Mouse (Mus musculus): Measurements from ENCODE around the gene Aqp3. TPM values are rescaled to one million over a fixed set of nuclear protein-coding genes. Genes with fewer than 3 reads are reported as not detected.

The Aqp3 gene
- polyA plus RNA-seq, 1 experiment = 12.0 TPM

GRCm38 (mm10) chr4:41065196-41065595, 32.8 kb downstream of the Aqp3 start:
- 79% methylated on average over 4 of the region's 4 CpGs for WGBS
- H3K4me1 ChIP-seq (ENCODE audit: control insufficient read depth, insufficient read depth, low read length) = no peaks in the 10 kb centered on the region
- TF ChIP-seq CTCF (IDR thresholded peaks at IDR 0.05; ENCODE audit: control insufficient read depth, insufficient read depth, low read length) (no peak), POLR2A (IDR thresholded peaks at IDR 0.05; ENCODE audit: borderline replicate concordance, control insufficient read depth, low read depth, low read length) (no peak)
- H3K27ac ChIP-seq (ENCODE audit: control insufficient read depth, insufficient read depth, low read depth, low read length, poor library complexity) = no peak overlapping the region
- no peak overlapping the region for H3K4me3 ChIP-seq (replicated peaks; ENCODE audit: control insufficient read depth, low read depth, low read length)

GRCm38 (mm10) chr4:41063894-41064673, 33.9 kb downstream of the Aqp3 start:
- Histone ChIP-seq H3K27ac (ENCODE audit: control insufficient read depth, insufficient read depth, low read depth, low read length, poor library complexity) (no peak overlapping the region), H3K4me3 (replicated peaks; ENCODE audit: control insufficient read depth, low read depth, low read length) (no peak overlapping the region), H3K4me1 (ENCODE audit: control insufficient read depth, insufficient read depth, low read length) (no peaks in the 10 kb centered on the region)
- WGBS = 25% methylated on average over 16 of the region's 16 CpGs
- TF ChIP-seq POLR2A (IDR thresholded peaks at IDR 0.05; ENCODE audit: borderline replicate concordance, control insufficient read depth, low read depth, low read length) = no peak
- peak; percentile 47; the same call in 1 of the 2 replicates for TF ChIP-seq CTCF (IDR thresholded peaks at IDR 0.05; ENCODE audit: control insufficient read depth, insufficient read depth, low read length)

GRCm38 (mm10) chr4:41063351-41063750, 34.6 kb downstream of the Aqp3 start:
- Histone ChIP-seq H3K4me1 (ENCODE audit: control insufficient read depth, insufficient read depth, low read length) (no peaks in the 10 kb centered on the region), H3K4me3 (replicated peaks; ENCODE audit: control insufficient read depth, low read depth, low read length) (no peak overlapping the region), H3K27ac (ENCODE audit: control insufficient read depth, insufficient read depth, low read depth, low read length, poor library complexity) (no peak overlapping the region)
- WGBS = 74% methylated on average over 3 of the region's 3 CpGs
- TF ChIP-seq CTCF (IDR thresholded peaks at IDR 0.05; ENCODE audit: control insufficient read depth, insufficient read depth, low read length) (no peak), POLR2A (IDR thresholded peaks at IDR 0.05; ENCODE audit: borderline replicate concordance, control insufficient read depth, low read depth, low read length) (no peak)

- Histone ChIP-seq H3K4me1 (ENCODE audit: control insufficient read depth, insufficient read depth, low read length) (no peaks in the 10 kb centered on the region), H3K27ac (ENCODE audit: control insufficient read depth, insufficient read depth, low read depth, low read length, poor library complexity) (no peak overlapping the region), H3K4me3 (replicated peaks; ENCODE audit: control insufficient read depth, low read depth, low read length) (no peak overlapping the region)
- TF ChIP-seq CTCF (IDR thresholded peaks at IDR 0.05; ENCODE audit: control insufficient read depth, insufficient read depth, low read length) (no peak), POLR2A (IDR thresholded peaks at IDR 0.05; ENCODE audit: borderline replicate concordance, control insufficient read depth, low read depth, low read length) (no peak)
- 79% methylated on average over 8 of the region's 9 CpGs for WGBS
Measured at GRCm38 (mm10) chr4:41057361-41057760, 40.6 kb downstream of the Aqp3 start.

GRCm38 (mm10) chr4:41056742-41057332, 41.1 kb downstream of the Aqp3 start:
- 83% methylated on average over 7 of the region's 7 CpGs for WGBS
- Histone ChIP-seq H3K4me1 (ENCODE audit: control insufficient read depth, insufficient read depth, low read length) (no peaks in the 10 kb centered on the region), H3K4me3 (replicated peaks; ENCODE audit: control insufficient read depth, low read depth, low read length) (no peak overlapping the region), H3K27ac (ENCODE audit: control insufficient read depth, insufficient read depth, low read depth, low read length, poor library complexity) (no peak overlapping the region)
- no peak for TF ChIP-seq CTCF (IDR thresholded peaks at IDR 0.05; ENCODE audit: control insufficient read depth, insufficient read depth, low read length)

GRCm38 (mm10) chr4:41056253-41056652, 41.7 kb downstream of the Aqp3 start:
- no peak for TF ChIP-seq POLR2A (IDR thresholded peaks at IDR 0.05; ENCODE audit: borderline replicate concordance, control insufficient read depth, low read depth, low read length)
- TF ChIP-seq CTCF (IDR thresholded peaks at IDR 0.05; ENCODE audit: control insufficient read depth, insufficient read depth, low read length) = no peak
- no peaks in the 10 kb centered on the region for H3K4me1 ChIP-seq (ENCODE audit: control insufficient read depth, insufficient read depth, low read length)
- 91% methylated on average over 1 of the region's 1 CpGs for WGBS
- no peak overlapping the region for H3K4me3 ChIP-seq (replicated peaks; ENCODE audit: control insufficient read depth, low read depth, low read length)
- no peak overlapping the region for H3K27ac ChIP-seq (ENCODE audit: control insufficient read depth, insufficient read depth, low read depth, low read length, poor library complexity)

GRCm38 (mm10) chr4:41055111-41055510, 42.9 kb downstream of the Aqp3 start:
- H3K4me1 ChIP-seq (ENCODE audit: control insufficient read depth, insufficient read depth, low read length) = 0 out of 2 replicates have a peak, but pooled peaks cover 1% of the 10 kb centered on the region
- H3K27ac ChIP-seq (ENCODE audit: control insufficient read depth, insufficient read depth, low read depth, low read length, poor library complexity) = no peak overlapping the region
- WGBS = 71% methylated on average over 13 of the region's 13 CpGs
- no peak overlapping the region for H3K4me3 ChIP-seq (replicated peaks; ENCODE audit: control insufficient read depth, low read depth, low read length)
- TF ChIP-seq POLR2A (IDR thresholded peaks at IDR 0.05; ENCODE audit: borderline replicate concordance, control insufficient read depth, low read depth, low read length) = no peak
- no peak for TF ChIP-seq CTCF (IDR thresholded peaks at IDR 0.05; ENCODE audit: control insufficient read depth, insufficient read depth, low read length)

- H3K4me3 ChIP-seq (replicated peaks; ENCODE audit: control insufficient read depth, low read depth, low read length) = no peak overlapping the region
- TF ChIP-seq CTCF (IDR thresholded peaks at IDR 0.05; ENCODE audit: control insufficient read depth, insufficient read depth, low read length) (no peak), POLR2A (IDR thresholded peaks at IDR 0.05; ENCODE audit: borderline replicate concordance, control insufficient read depth, low read depth, low read length) (no peak)
- H3K4me1 ChIP-seq (ENCODE audit: control insufficient read depth, insufficient read depth, low read length) = 0 out of 2 replicates have a peak, but pooled peaks cover 1% of the 10 kb centered on the region
- H3K27ac ChIP-seq (ENCODE audit: control insufficient read depth, insufficient read depth, low read depth, low read length, poor library complexity) = no peak overlapping the region
- 84% methylated on average over 7 of the region's 7 CpGs for WGBS
Measured at GRCm38 (mm10) chr4:41051781-41052180, 46.2 kb downstream of the Aqp3 start.
